Mouse (Mus musculus) kidney, postnatal 0 days (tissue): Measurements from ENCODE around the gene Armh4. TPM values are rescaled to one million over a fixed set of nuclear protein-coding genes. Genes with fewer than 3 reads are reported as not detected.
"Not testable (repeated sequence)": the region's sequence is repeated elsewhere in the genome, so short reads cannot be mapped to it uniquely, and the experiment has no call there.

ENCODE experiments used
- ATAC-seq: fragments of 200-750 bp; cut with Nextera tagmentation; replicated peaks from 2 replicates; pipeline ENCODE4 v1.8.0; 2017; ENCODE audit warnings: low read depth, moderate number of reproducible peaks, moderate TSS enrichment, moderate library complexity; ENCODE audit not compliant: low FRiP score
- DNase-seq: peaks from one replicate; pipeline ENCODE4 v3.0.0-alpha.2; 2016; ENCODE audit warnings: low spot score
- H3K27ac ChIP-seq: fragments of 300-500 bp; sonication (generic); 2 replicates; pipeline ENCODE4 v1.5.1; 2014; ENCODE audit warnings: mild to moderate bottlenecking
- H3K27me3 ChIP-seq: fragments of 300-500 bp; sonication (generic); 2 replicates; pipeline ENCODE4 v1.6.1; 2014; ENCODE audit warnings: low read length, mixed read lengths; ENCODE audit not compliant: insufficient read depth
- H3K36me3 ChIP-seq: fragments of 300-500 bp; sonication (generic); 2 replicates; pipeline ENCODE4 v1.6.1; 2014; ENCODE audit warnings: low read length, mixed read lengths; ENCODE audit not compliant: insufficient read depth
- H3K4me1 ChIP-seq: fragments of 300-500 bp; sonication (generic); replicated peaks from 2 replicates; pipeline ENCODE4 v1.6.1; 2014; ENCODE audit warnings: antibody characterized with exemption, low read length, mixed read lengths; ENCODE audit not compliant: insufficient read depth
- H3K4me2 ChIP-seq: fragments of 300-500 bp; sonication (generic); 2 replicates; pipeline ENCODE4 v1.6.1; 2014; ENCODE audit warnings: mild to moderate bottlenecking, low read length, moderate library complexity, mixed read lengths
- H3K4me3 ChIP-seq: fragments of 300-500 bp; sonication (generic); replicated peaks from 2 replicates; pipeline ENCODE4 v1.5.1; 2014; ENCODE audit warnings: low read depth, low read length
- H3K9ac ChIP-seq: fragments of 300-500 bp; sonication (generic); 2 replicates; pipeline ENCODE4 v1.6.1; 2014; ENCODE audit warnings: low read depth, low read length
- H3K9me3 ChIP-seq: fragments of 300-500 bp; sonication (generic); replicated peaks from 2 replicates; pipeline ENCODE4 v1.6.1; 2016; ENCODE audit warnings: low read length, inconsistent platforms, mixed read lengths
- CTCF ChIP-seq: IDR thresholded peaks from 2 replicates; pipeline ENCODE4 v1.5.1; 2016; ENCODE audit warnings: antibody characterized with exemption, low read depth, mild to moderate bottlenecking, moderate library complexity
- WGBS: fragments of 180-500 bp; shearing (Covaris S2); extraction: QIAGEN DNeasy Blood & Tissue Kit; methylation state at CpG from one replicate; pipeline ENCODE4 v1.1.7; 2014; 5-methylcytosine and 5-hydroxymethylcytosine counted together
- polyA plus RNA-seq: library from polyadenylated mRNA; unstranded; fragments of >200 nt; fragmentation: Nextera tagmentation; extraction: Ambion mirVana; gene quantifications from 2 replicates; pipeline ENCODE4 v1.2.1, GENCODE M21; 2015

The Armh4 gene
- polyA plus RNA-seq, result 6.3 and 7.5 TPM in 2 replicates

- TF ChIP-seq CTCF, result no peak
Measured at GRCm38 (mm10) chr14:49782715-49783531, at the start of gene Armh4. Armh4 (minus strand) TSS chr14:49783383.

DNA sequence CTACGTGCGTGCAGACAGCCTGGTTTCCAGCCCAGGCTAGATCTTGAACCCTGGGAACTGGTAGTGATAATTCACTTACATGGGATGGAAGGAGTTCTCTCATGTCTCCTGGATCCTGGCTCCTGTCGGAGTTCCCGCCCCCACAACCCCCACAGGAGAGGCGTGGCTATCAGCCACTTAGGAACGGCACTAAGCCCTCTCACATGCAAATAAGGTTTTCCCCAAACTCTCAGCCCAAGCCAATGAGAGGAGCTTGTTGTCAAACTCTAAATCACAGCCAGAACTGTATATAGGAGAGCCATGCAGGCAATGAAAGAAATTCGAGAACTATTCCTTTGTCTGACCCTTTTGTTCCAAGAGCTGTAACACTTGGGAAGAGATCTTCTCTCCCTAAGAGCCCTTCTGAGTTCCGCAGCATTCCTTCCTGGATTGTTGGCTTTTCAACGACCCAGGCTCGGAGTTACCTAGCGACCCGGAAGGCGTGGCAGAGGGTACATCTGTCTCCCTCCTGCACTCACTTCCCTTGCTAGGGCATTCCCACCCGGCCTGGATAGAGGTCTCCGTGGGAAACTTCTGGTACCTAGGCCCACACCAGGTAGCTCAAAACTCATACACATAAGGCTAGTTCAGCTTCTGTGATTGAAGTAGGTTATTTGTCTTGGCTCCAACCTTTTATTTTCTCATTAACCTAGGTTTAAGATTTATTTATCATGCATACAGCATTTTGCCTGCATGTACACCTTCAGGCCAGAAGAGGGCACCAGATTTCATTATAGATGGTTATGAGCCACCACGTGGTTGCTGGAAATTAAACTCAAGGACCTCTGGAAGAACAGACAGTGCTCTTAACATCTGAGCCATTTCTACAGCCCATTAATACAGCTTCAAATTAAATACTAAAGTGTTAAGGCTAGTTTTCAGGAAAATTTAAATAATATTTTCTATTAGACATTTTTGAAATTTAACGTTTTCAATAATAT lies 46.3 kb upstream of the Armh4 start:
- no peaks in the 10 kb centered on the region for H3K36me3 ChIP-seq
- H3K9ac ChIP-seq, result no peak overlapping the region
- no peaks in the 10 kb centered on the region for H3K9me3 ChIP-seq
- H3K4me1 ChIP-seq, result no peaks in the 10 kb centered on the region
- WGBS, result 11% methylated on average over 17 of the region's 17 CpGs
- H3K27me3 ChIP-seq, result no peaks in the 10 kb centered on the region
- DNase-seq (peak; percentile 46), ATAC-seq (peak; percentile 76)
- H3K4me3 ChIP-seq, result no peak overlapping the region
- H3K27ac ChIP-seq, result no peak overlapping the region
- H3K4me2 ChIP-seq, result peak overlapping the region; percentile 37
- peak; percentile 67 for TF ChIP-seq CTCF

More at GRCm38 (mm10) chr14:49782715-49783531, at the start of gene Armh4:
- ATAC-seq, result peak; percentile 99
- Histone ChIP-seq H3K4me1 (no peaks in the 10 kb centered on the region), H3K27me3 (no peaks in the 10 kb centered on the region), H3K4me3 (peak within 1 kb of the TSS; percentile 39), H3K27ac (0 out of 2 replicates have a peak within 1 kb of the TSS, but pooled peaks have one; percentile 47), H3K4me2 (peak within 1 kb of the TSS; percentile 72), H3K9ac (0 out of 2 replicates have a peak within 1 kb of the TSS, but pooled peaks have one; percentile 19), H3K36me3 (no peaks in the 10 kb centered on the region), H3K9me3 (no peaks in the 10 kb centered on the region)
- 1% methylated on average over 23 of the region's 24 CpGs for WGBS
- peak; percentile 80 for DNase-seq

- H3K4me3 ChIP-seq, result not testable (repeated sequence)
- WGBS, result 85% methylated on average over 8 of the region's 8 CpGs
Measured at GRCm38 (mm10) chr14:49819721-49820440, 36.7 kb upstream of the Armh4 start.

GRCm38 (mm10) chr14:49818713-49819208 lies 35.6 kb upstream of the Armh4 start:
- H3K4me1 ChIP-seq, H3K9ac ChIP-seq, H3K36me3 ChIP-seq, DNase-seq, H3K9me3 ChIP-seq, H3K4me3 ChIP-seq, H3K27ac ChIP-seq, H3K4me2 ChIP-seq, H3K27me3 ChIP-seq, ATAC-seq: not testable (repeated sequence)
- 88% methylated on average over 6 of the region's 6 CpGs for WGBS

More at GRCm38 (mm10) chr14:49819721-49820440, 36.7 kb upstream of the Armh4 start:
- not testable (repeated sequence) for H3K27me3 ChIP-seq, H3K27ac ChIP-seq, H3K9ac ChIP-seq, H3K4me2 ChIP-seq, ATAC-seq, H3K4me1 ChIP-seq, H3K9me3 ChIP-seq, DNase-seq, H3K36me3 ChIP-seq

- DNase-seq, result not testable (repeated sequence)
Measured at GRCm38 (mm10) chr14:49812966-49813365, 29.8 kb upstream of the Armh4 start.

GRCm38 (mm10) chr14:49805051-49805450 lies 21.9 kb upstream of the Armh4 start:
- not testable (repeated sequence) for H3K27ac ChIP-seq, H3K9ac ChIP-seq, H3K9me3 ChIP-seq, H3K4me1 ChIP-seq, DNase-seq, H3K4me2 ChIP-seq, H3K36me3 ChIP-seq, H3K4me3 ChIP-seq, H3K27me3 ChIP-seq, ATAC-seq

More at GRCm38 (mm10) chr14:49812966-49813365, 29.8 kb upstream of the Armh4 start:
- H3K9me3 ChIP-seq, H3K4me1 ChIP-seq, H3K27ac ChIP-seq, H3K4me2 ChIP-seq, H3K4me3 ChIP-seq, H3K36me3 ChIP-seq, ATAC-seq, H3K27me3 ChIP-seq, H3K9ac ChIP-seq: not testable (repeated sequence)
- 86% methylated on average over 9 of the region's 9 CpGs for WGBS
